Mouse (Mus musculus): ENCODE data around the gene Magi1. TPM values are rescaled to one million over a fixed set of nuclear protein-coding genes. Genes with fewer than 3 reads are reported as not detected.

The Magi1 gene
- total and polyA plus RNA-seq, 2 experiments from 2014 or later: 23.0 to 36.9 TPM

DNA sequence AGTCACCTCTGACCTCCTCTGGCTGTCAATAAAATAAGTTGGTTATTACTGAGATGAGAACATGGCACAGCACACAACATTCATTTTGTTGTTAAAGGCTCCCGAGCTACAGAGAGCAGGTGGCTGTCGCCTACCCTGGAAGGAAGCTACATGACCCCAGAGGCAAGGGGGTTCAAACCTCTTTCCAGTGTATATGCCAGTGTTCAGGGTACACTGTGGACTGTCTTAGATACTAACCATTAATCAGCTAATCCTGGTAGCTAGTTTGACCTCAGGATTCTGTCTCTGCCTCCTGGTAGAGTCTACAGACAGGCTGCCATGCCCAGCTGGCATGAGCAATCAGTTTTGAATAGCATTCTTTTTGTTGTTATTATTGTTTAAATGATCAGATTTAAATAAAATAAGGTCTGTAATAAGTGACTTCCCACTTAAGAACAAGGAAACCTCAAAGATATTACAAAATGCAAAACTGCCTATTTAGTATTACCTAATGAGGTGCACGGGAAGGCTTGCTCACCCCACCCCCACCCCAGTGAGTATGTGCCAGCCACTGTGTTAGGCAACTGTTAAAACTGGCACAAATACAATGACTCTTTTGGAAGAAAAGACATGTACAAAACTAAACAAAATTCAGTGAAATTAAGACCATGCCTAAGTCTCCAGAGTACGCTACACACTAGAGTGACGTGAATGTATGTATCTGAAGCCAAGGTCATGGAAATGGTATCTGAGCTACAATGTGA is 513.3 kb downstream of the Magi1 start:
- ATAC-seq: peak; percentile 29; the same call in 1 of the 2 replicates

GRCm38 (mm10) chr6:93758114-93758513 is 525.6 kb downstream of the Magi1 start:
- 54% methylated on average over 3 of the region's 3 CpGs for WGBS
- no peaks in the 10 kb centered on the region for H3K27me3 ChIP-seq (ENCODE audit: insufficient read depth, low read length)
- H3K4me2 ChIP-seq (ENCODE audit: low read depth, low read length): no peak overlapping the region
- no peaks in the 10 kb centered on the region for H3K4me1 ChIP-seq (ENCODE audit: insufficient read depth, low read length)
- no peak for TF ChIP-seq CTCF (IDR thresholded peaks at IDR 0.05; ENCODE audit: low read depth)
- H3K9me3 ChIP-seq (ENCODE audit: low read length): no peaks in the 10 kb centered on the region
- H3K36me3 ChIP-seq (ENCODE audit: insufficient read depth, low read length): peaks cover 8% of the 10 kb centered on the region; the same call in 1 of the 2 replicates
- no peak for ATAC-seq
- H3K27ac ChIP-seq: no peak overlapping the region
- DNase-seq (ENCODE audit: low spot score): no peak
- no peak overlapping the region for H3K9ac ChIP-seq (replicated peaks; ENCODE audit: low read length)
- no peak overlapping the region for H3K4me3 ChIP-seq (ENCODE audit: low read length)

More for the DNA sequence above, 513.3 kb downstream of the Magi1 start:
- 44% methylated on average over 5 of the region's 5 CpGs for whole genome bisulfite sequencing
- no peak overlapping the region for H3K4me2 ChIP-seq (ENCODE audit: low read depth, low read length)
- H3K4me3 ChIP-seq (ENCODE audit: low read length): no peak overlapping the region
- no peaks in the 10 kb centered on the region for H3K27me3 ChIP-seq (ENCODE audit: insufficient read depth, low read length)
- H3K9me3 ChIP-seq (ENCODE audit: low read length): peaks cover 3% of the 10 kb centered on the region; the same call in 1 of the 2 replicates
- no peak for DNase-seq (ENCODE audit: low spot score)
- peaks cover 14% of the 10 kb centered on the region; the same call in 1 of the 2 replicates for H3K4me1 ChIP-seq (ENCODE audit: insufficient read depth, low read length)
- no peak overlapping the region for H3K9ac ChIP-seq (replicated peaks; ENCODE audit: low read length)
- no peak for TF ChIP-seq CTCF (IDR thresholded peaks at IDR 0.05; ENCODE audit: low read depth)
- H3K27ac ChIP-seq: peak overlapping the region; percentile 46; the same call in 1 of the 2 replicates
- H3K36me3 ChIP-seq (ENCODE audit: insufficient read depth, low read length): no peaks in the 10 kb centered on the region; the same call in 1 of the 2 replicates

- H3K36me3 ChIP-seq (ENCODE audit: insufficient read depth, low read length): peaks cover 8% of the 10 kb centered on the region; the same call in 1 of the 2 replicates
- no peak overlapping the region for H3K4me2 ChIP-seq (ENCODE audit: low read depth, low read length)
- H3K4me1 ChIP-seq (ENCODE audit: insufficient read depth, low read length): no peaks in the 10 kb centered on the region
- peak; percentile 94 for DNase-seq (ENCODE audit: low spot score)
- WGBS: 18% methylated on average over 11 of the region's 11 CpGs
- H3K27me3 ChIP-seq (ENCODE audit: insufficient read depth, low read length): no peaks in the 10 kb centered on the region
- TF ChIP-seq CTCF (IDR thresholded peaks at IDR 0.05; ENCODE audit: low read depth): peak; percentile 96
- ATAC-seq: peak; percentile 99
- no peaks in the 10 kb centered on the region for H3K9me3 ChIP-seq (ENCODE audit: low read length)
- no peak overlapping the region for H3K9ac ChIP-seq (replicated peaks; ENCODE audit: low read length)
- peak overlapping the region; percentile 45; the same call in 1 of the 2 replicates for H3K27ac ChIP-seq
- H3K4me3 ChIP-seq (ENCODE audit: low read length): no peak overlapping the region
These were observed 526.2 kb downstream of the Magi1 start for GRCm38 (mm10) chr6:93757353-93758087.

GRCm38 (mm10) chr6:93743145-93743544 is 540.6 kb downstream of the Magi1 start:
- WGBS: 55% methylated on average over 6 of the region's 6 CpGs
- no peak for DNase-seq (ENCODE audit: low spot score)
- no peak for ATAC-seq
- no peaks in the 10 kb centered on the region for H3K27me3 ChIP-seq (ENCODE audit: insufficient read depth, low read length)
- no peak for TF ChIP-seq CTCF (IDR thresholded peaks at IDR 0.05; ENCODE audit: low read depth)
- no peak overlapping the region for H3K4me3 ChIP-seq (ENCODE audit: low read length)
- H3K9me3 ChIP-seq (ENCODE audit: low read length): no peaks in the 10 kb centered on the region
- no peak overlapping the region for H3K9ac ChIP-seq (replicated peaks; ENCODE audit: low read length)
- H3K4me2 ChIP-seq (ENCODE audit: low read depth, low read length): no peak overlapping the region
- peaks cover 25% of the 10 kb centered on the region; the same call in 1 of the 2 replicates for H3K36me3 ChIP-seq (ENCODE audit: insufficient read depth, low read length)
- no peaks in the 10 kb centered on the region for H3K4me1 ChIP-seq (ENCODE audit: insufficient read depth, low read length)
- no peak overlapping the region for H3K27ac ChIP-seq

DNA sequence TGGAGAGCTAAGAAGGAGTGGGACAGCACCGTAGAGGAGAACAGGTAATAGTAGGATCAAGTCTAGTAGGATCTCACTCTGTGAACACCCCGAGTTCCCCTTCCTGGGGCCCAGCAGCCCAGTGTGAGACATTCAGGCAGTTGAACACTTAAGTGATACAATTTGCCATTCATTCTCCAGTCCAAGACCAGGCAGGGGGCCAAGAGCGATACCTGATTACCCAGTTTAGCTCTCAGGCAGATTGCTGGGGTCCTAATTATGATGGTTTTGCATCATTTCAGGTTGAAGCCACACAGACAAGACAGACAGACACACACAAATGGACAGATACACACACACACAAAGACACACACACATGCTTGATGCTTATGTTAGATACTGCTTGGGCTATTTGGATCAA is 543.9 kb downstream of the Magi1 start:
- no peak overlapping the region for H3K4me2 ChIP-seq (ENCODE audit: low read depth, low read length)
- TF ChIP-seq CTCF (IDR thresholded peaks at IDR 0.05; ENCODE audit: low read depth): no peak
- DNase-seq (ENCODE audit: low spot score) (no peak), ATAC-seq (no peak)
- H3K27ac ChIP-seq: no peak overlapping the region
- no peaks in the 10 kb centered on the region for H3K4me1 ChIP-seq (ENCODE audit: insufficient read depth, low read length)
- H3K36me3 ChIP-seq (ENCODE audit: insufficient read depth, low read length): peaks cover 7% of the 10 kb centered on the region; the same call in 1 of the 2 replicates
- H3K9me3 ChIP-seq (ENCODE audit: low read length): no peaks in the 10 kb centered on the region
- no peak overlapping the region for H3K4me3 ChIP-seq (ENCODE audit: low read length)
- no peaks in the 10 kb centered on the region for H3K27me3 ChIP-seq (ENCODE audit: insufficient read depth, low read length)
- no peak overlapping the region for H3K9ac ChIP-seq (replicated peaks; ENCODE audit: low read length)
- 75% methylated on average over 3 of the region's 3 CpGs for WGBS

DNA sequence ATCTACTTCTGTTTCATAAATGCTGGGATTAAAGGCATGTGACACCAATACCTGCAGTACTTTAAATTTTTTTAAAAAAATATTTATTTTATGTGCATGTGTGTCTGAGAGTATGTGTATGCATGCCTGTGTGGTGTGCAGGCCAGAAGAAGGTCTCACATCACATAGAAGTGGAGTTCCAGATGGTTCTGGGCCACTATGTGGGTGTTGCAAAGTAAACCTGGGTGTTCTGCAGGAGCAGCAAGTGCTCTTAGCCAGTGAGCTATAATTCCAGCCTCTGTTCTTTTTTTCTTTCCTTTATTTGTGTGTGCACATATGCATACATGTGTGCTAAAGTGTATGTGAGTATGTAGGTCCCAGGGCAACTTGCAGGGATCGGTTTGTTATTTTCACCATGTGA is 546.6 kb downstream of the Magi1 start:
- DNase-seq (ENCODE audit: low spot score): no peak
- no peak for TF ChIP-seq CTCF (IDR thresholded peaks at IDR 0.05; ENCODE audit: low read depth)
- no peak for ATAC-seq
- Histone ChIP-seq H3K27me3 (ENCODE audit: insufficient read depth, low read length) (no peaks in the 10 kb centered on the region), H3K27ac (no peak overlapping the region), H3K4me2 (ENCODE audit: low read depth, low read length) (no peak overlapping the region), H3K36me3 (ENCODE audit: insufficient read depth, low read length) (no peaks in the 10 kb centered on the region), H3K4me3 (ENCODE audit: low read length) (no peak overlapping the region), H3K9me3 (ENCODE audit: low read length) (no peaks in the 10 kb centered on the region), H3K9ac (replicated peaks; ENCODE audit: low read length) (no peak overlapping the region), H3K4me1 (ENCODE audit: insufficient read depth, low read length) (no peaks in the 10 kb centered on the region)
- WGBS: 91% methylated on average over 1 of the region's 1 CpGs

All from hindbrain, postnatal 0 days (tissue).